Mouse (Mus musculus): ENCODE measurements around the gene Dnm1.

The Dnm1 gene

GRCm38 (mm10) chr2:32340836-32341633 lies 12.1 kb downstream of the Dnm1 start:
- DNase-seq (ENCODE audit: low read depth, low spot score): no peak

- DNase-seq (ENCODE audit: low read depth, low spot score): no peak
Observed at GRCm38 (mm10) chr2:32339912-32340642, 13.1 kb downstream of the Dnm1 start.

GRCm38 (mm10) chr2:32335888-32336287 lies 17.2 kb downstream of the Dnm1 start:
- no peak for DNase-seq (ENCODE audit: low read depth, low spot score)

GRCm38 (mm10) chr2:32332159-32332558 lies 21.0 kb downstream of the Dnm1 start:
- no peak for DNase-seq (ENCODE audit: low read depth, low spot score)

- no peak for DNase-seq (ENCODE audit: low read depth, low spot score)
Observed at GRCm38 (mm10) chr2:32329531-32329930, 23.6 kb downstream of the Dnm1 start.

GRCm38 (mm10) chr2:32328911-32329460 lies 24.2 kb downstream of the Dnm1 start:
- no peak for DNase-seq (ENCODE audit: low read depth, low spot score)

GRCm38 (mm10) chr2:32327200-32327599 lies 25.9 kb downstream of the Dnm1 start:
- DNase-seq (ENCODE audit: low read depth, low spot score): no peak

GRCm38 (mm10) chr2:32325342-32325741 lies 27.8 kb downstream of the Dnm1 start:
- DNase-seq (ENCODE audit: low read depth, low spot score): no peak

GRCm38 (mm10) chr2:32324322-32324721 lies 28.8 kb downstream of the Dnm1 start:
- DNase-seq (ENCODE audit: low read depth, low spot score): no peak

- no peak for DNase-seq (ENCODE audit: low read depth, low spot score)
Observed at GRCm38 (mm10) chr2:32322754-32323741, 30.1 kb downstream of the Dnm1 start.

- no peak for DNase-seq (ENCODE audit: low read depth, low spot score)
Observed at GRCm38 (mm10) chr2:32321591-32322298, 31.4 kb downstream of the Dnm1 start.

GRCm38 (mm10) chr2:32320721-32321120 lies 32.4 kb downstream of the Dnm1 start:
- no peak for DNase-seq (ENCODE audit: low read depth, low spot score)

- no peak for DNase-seq (ENCODE audit: low read depth, low spot score)
Observed at GRCm38 (mm10) chr2:32319586-32320580, 33.3 kb downstream of the Dnm1 start.

GRCm38 (mm10) chr2:32318709-32319585 lies 34.2 kb downstream of the Dnm1 start:
- DNase-seq (ENCODE audit: low read depth, low spot score): no peak

- DNase-seq (ENCODE audit: low read depth, low spot score): no peak
Observed at GRCm38 (mm10) chr2:32317791-32318417, 35.2 kb downstream of the Dnm1 start.

- no peak for DNase-seq (ENCODE audit: low read depth, low spot score)
Observed at GRCm38 (mm10) chr2:32316887-32317656, 36.1 kb downstream of the Dnm1 start.

GRCm38 (mm10) chr2:32315751-32316150 lies 37.4 kb downstream of the Dnm1 start:
- no peak for DNase-seq (ENCODE audit: low read depth, low spot score)
